Mouse (Mus musculus): ENCODE measurements around the gene Txlnb. TPM values are rescaled to one million over a fixed set of nuclear protein-coding genes. Genes with fewer than 3 reads are reported as not detected.

The Txlnb gene
- polyA plus RNA-seq (2014; fragmentation: Nextera tagmentation; extraction: Ambion mirVana): 5.8 TPM in 2 replicates

DNA sequence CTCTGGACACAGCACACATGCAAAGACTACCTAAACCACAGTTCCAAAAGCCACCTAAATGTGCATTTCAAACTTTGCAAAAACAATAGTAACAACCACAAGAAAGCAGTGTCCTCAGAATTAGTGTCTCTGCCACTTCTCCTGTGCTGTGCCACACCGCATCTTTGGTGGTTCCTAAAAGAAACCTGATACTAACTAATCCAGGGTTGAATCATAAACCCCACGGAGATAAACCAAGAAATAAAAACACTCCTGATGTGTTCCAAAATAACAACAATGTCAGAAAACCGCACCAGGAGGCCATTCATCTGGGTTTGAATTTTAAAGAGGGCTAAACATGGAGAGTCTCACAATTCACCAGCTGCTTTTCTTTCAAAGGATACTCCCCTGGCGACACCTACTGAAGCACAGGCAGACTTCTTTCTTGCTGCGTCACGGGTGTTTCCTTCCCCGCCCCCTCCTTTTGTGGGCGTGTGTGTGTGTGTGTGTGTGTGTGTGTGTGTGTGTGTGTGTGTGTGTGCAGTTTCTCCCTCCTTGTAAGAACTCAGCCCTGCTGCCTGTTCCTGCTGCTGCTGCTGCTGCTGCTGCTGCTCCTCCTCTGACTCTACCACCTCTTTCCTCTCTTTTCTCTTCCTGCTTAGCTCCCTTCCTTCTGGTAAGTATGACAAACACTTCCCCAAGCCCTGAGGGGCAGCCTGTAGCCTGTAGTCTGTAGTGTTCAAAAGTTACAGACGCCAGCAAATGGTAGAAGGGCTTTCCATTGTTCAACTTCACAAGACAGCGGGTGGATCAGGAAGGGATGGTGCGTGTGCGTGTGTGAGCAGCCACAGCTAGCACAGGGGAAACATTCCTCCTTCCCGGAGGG lies at the start of gene Txlnb:
Gene Txlnb (plus strand): TSS at position 460 of the 865 bp plus-strand sequence.
- Histone ChIP-seq H3K4me2 (peak within 1 kb of the TSS; percentile 46), H3K27me3 (ENCODE audit: control insufficient read depth, insufficient read depth, low read length) (no peaks in the 10 kb centered on the region), H3K4me3 (ENCODE audit: low read depth, low read length) (peak within 1 kb of the TSS; percentile 17), H3K9ac (ENCODE audit: low read length) (peak within 1 kb of the TSS; percentile 56), H3K36me3 (ENCODE audit: control insufficient read depth, insufficient read depth, low read length) (no peaks in the 10 kb centered on the region), H3K27ac (ENCODE audit: low read depth, low read length) (peak within 1 kb of the TSS; percentile 64), H3K9me3 (ENCODE audit: control insufficient read depth, low read length) (no peaks in the 10 kb centered on the region), H3K4me1 (ENCODE audit: control insufficient read depth, insufficient read depth, low read length) (peaks cover 8% of the 10 kb centered on the region; the same call in 1 of the 2 replicates)
- WGBS: 6% methylated on average over 13 of the region's 13 CpGs
- ATAC-seq (ENCODE audit: low FRiP score) (peak; percentile 88), DNase-seq (ENCODE audit: low spot score, missing footprints) (peak; percentile 97)

DNA sequence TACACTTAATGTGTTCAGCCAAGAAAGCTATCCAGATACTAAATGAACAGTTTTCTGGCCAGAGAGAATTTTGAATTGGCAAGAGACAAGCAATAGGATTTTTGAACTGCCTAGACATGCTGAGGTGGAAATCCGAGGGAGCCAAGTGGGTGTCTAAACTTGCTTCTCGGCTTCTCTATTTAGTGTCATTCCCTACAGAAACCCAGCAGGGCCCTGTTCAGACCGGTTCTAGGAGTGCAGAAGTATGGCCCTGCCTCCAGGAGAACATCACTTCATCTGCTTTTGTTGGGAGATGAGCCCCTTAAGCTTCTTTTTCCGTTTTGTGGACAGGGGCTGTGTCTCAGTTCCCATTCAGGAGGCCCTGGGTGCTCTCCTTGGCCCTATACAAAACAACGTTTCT lies 43.5 kb upstream of the Txlnb start:
- ATAC-seq (ENCODE audit: low FRiP score) (no peak), DNase-seq (ENCODE audit: low spot score, missing footprints) (peak; percentile 8)
- Histone ChIP-seq H3K27ac (ENCODE audit: low read depth, low read length) (no peak overlapping the region), H3K4me3 (ENCODE audit: low read depth, low read length) (no peak overlapping the region), H3K9me3 (ENCODE audit: control insufficient read depth, low read length) (peaks cover 2% of the 10 kb centered on the region; the same call in 1 of the 2 replicates), H3K4me1 (ENCODE audit: control insufficient read depth, insufficient read depth, low read length) (no peaks in the 10 kb centered on the region), H3K4me2 (no peak overlapping the region), H3K36me3 (ENCODE audit: control insufficient read depth, insufficient read depth, low read length) (no peaks in the 10 kb centered on the region), H3K9ac (ENCODE audit: low read length) (no peak overlapping the region), H3K27me3 (ENCODE audit: control insufficient read depth, insufficient read depth, low read length) (no peaks in the 10 kb centered on the region)
- WGBS: 75% methylated on average over 5 of the region's 5 CpGs

DNA sequence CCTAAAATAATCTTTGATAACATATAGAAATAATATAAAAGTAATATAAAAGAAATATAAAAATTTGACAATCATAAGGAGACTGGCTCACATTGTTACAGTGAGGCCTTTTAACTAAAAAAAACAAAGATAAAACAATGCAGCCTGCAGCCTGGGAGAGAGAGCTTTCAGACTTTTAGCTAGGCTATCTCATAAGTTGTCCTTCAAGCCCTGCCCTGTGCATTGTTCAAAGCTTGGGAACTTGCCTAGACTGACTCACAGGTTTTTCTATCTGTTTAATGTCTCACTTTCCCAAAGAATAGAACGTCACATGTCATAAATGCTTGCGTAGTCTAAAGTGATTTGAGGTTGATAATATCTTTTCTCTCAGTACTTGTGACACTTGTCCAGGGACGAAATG lies 36.3 kb upstream of the Txlnb start:
- Histone ChIP-seq H3K27ac (ENCODE audit: low read depth, low read length) (no peak overlapping the region), H3K4me1 (ENCODE audit: control insufficient read depth, insufficient read depth, low read length) (no peaks in the 10 kb centered on the region), H3K9me3 (ENCODE audit: control insufficient read depth, low read length) (peaks cover 2% of the 10 kb centered on the region; the same call in 1 of the 2 replicates), H3K4me2 (no peak overlapping the region), H3K9ac (ENCODE audit: low read length) (no peak overlapping the region), H3K27me3 (ENCODE audit: control insufficient read depth, insufficient read depth, low read length) (no peaks in the 10 kb centered on the region), H3K4me3 (ENCODE audit: low read depth, low read length) (no peak overlapping the region), H3K36me3 (ENCODE audit: control insufficient read depth, insufficient read depth, low read length) (no peaks in the 10 kb centered on the region)
- no peak for ATAC-seq (ENCODE audit: low FRiP score)
- 92% methylated on average over 3 of the region's 3 CpGs for WGBS
- no peak for DNase-seq (ENCODE audit: low spot score, missing footprints)

- H3K27me3 ChIP-seq (ENCODE audit: control insufficient read depth, insufficient read depth, low read length): no peaks in the 10 kb centered on the region
- WGBS: 69% methylated on average over 9 of the region's 9 CpGs
- H3K9ac ChIP-seq (ENCODE audit: low read length): no peak overlapping the region
- ATAC-seq (ENCODE audit: low FRiP score): no peak
- no peaks in the 10 kb centered on the region; the same call in 1 of the 2 replicates for H3K9me3 ChIP-seq (ENCODE audit: control insufficient read depth, low read length)
- no peak for DNase-seq (ENCODE audit: low spot score, missing footprints)
- H3K4me1 ChIP-seq (ENCODE audit: control insufficient read depth, insufficient read depth, low read length): no peaks in the 10 kb centered on the region
- H3K27ac ChIP-seq (ENCODE audit: low read depth, low read length): no peak overlapping the region
- H3K36me3 ChIP-seq (ENCODE audit: control insufficient read depth, insufficient read depth, low read length): no peaks in the 10 kb centered on the region
- H3K4me3 ChIP-seq (ENCODE audit: low read depth, low read length): no peak overlapping the region
- H3K4me2 ChIP-seq: no peak overlapping the region
Observed at GRCm38 (mm10) chr10:17760750-17761613, 35.0 kb upstream of the Txlnb start.

- H3K27ac ChIP-seq (ENCODE audit: low read depth, low read length): no peak overlapping the region
Observed at GRCm38 (mm10) chr10:17761652-17762051, 34.4 kb upstream of the Txlnb start.

GRCm38 (mm10) chr10:17762946-17763345 lies 33.1 kb upstream of the Txlnb start:
- Histone ChIP-seq H3K4me1 (ENCODE audit: control insufficient read depth, insufficient read depth, low read length) (no peaks in the 10 kb centered on the region), H3K36me3 (ENCODE audit: control insufficient read depth, insufficient read depth, low read length) (no peaks in the 10 kb centered on the region), H3K9ac (ENCODE audit: low read length) (no peak overlapping the region), H3K4me2 (no peak overlapping the region), H3K27me3 (ENCODE audit: control insufficient read depth, insufficient read depth, low read length) (no peaks in the 10 kb centered on the region), H3K4me3 (ENCODE audit: low read depth, low read length) (no peak overlapping the region), H3K9me3 (ENCODE audit: control insufficient read depth, low read length) (no peaks in the 10 kb centered on the region), H3K27ac (ENCODE audit: low read depth, low read length) (no peak overlapping the region)
- no peak for DNase-seq (ENCODE audit: low spot score, missing footprints)
- 94% methylated on average over 8 of the region's 8 CpGs for WGBS
- no peak for ATAC-seq (ENCODE audit: low FRiP score)

More at GRCm38 (mm10) chr10:17761652-17762051, 34.4 kb upstream of the Txlnb start:
- H3K4me2 ChIP-seq: no peak overlapping the region
- ATAC-seq (ENCODE audit: low FRiP score) (no peak), DNase-seq (ENCODE audit: low spot score, missing footprints) (no peak)
- H3K4me1 ChIP-seq (ENCODE audit: control insufficient read depth, insufficient read depth, low read length): no peaks in the 10 kb centered on the region
- no peaks in the 10 kb centered on the region for H3K36me3 ChIP-seq (ENCODE audit: control insufficient read depth, insufficient read depth, low read length)
- no peak overlapping the region for H3K4me3 ChIP-seq (ENCODE audit: low read depth, low read length)
- WGBS: 96% methylated on average over 1 of the region's 1 CpGs
- H3K9ac ChIP-seq (ENCODE audit: low read length): no peak overlapping the region
- H3K27me3 ChIP-seq (ENCODE audit: control insufficient read depth, insufficient read depth, low read length): no peaks in the 10 kb centered on the region
- H3K9me3 ChIP-seq (ENCODE audit: control insufficient read depth, low read length): no peaks in the 10 kb centered on the region

DNA sequence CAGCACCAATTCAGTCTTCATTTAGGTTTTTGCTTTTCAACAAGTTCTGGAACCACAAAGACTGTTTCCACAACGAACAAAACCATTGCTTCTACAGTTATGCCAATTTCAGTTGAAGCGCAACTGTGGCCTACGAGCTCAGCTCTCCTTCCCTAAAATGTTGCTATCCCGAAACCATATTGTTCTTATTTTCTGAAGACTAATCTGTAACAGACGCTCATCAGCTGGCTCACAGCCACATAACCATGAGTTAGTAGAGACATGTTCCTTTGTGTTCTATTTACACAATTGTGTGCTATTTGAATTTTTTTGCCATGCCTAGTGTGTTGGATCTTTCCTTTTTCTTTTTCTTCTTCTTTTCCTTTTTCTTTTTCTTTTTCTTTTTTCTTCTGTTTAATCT lies 26.2 kb upstream of the Txlnb start:
- Histone ChIP-seq H3K9me3 (ENCODE audit: control insufficient read depth, low read length) (no peaks in the 10 kb centered on the region; the same call in 1 of the 2 replicates), H3K9ac (ENCODE audit: low read length) (no peak overlapping the region), H3K4me3 (ENCODE audit: low read depth, low read length) (no peak overlapping the region), H3K27ac (ENCODE audit: low read depth, low read length) (no peak overlapping the region), H3K36me3 (ENCODE audit: control insufficient read depth, insufficient read depth, low read length) (no peaks in the 10 kb centered on the region), H3K4me1 (ENCODE audit: control insufficient read depth, insufficient read depth, low read length) (no peaks in the 10 kb centered on the region), H3K4me2 (no peak overlapping the region), H3K27me3 (ENCODE audit: control insufficient read depth, insufficient read depth, low read length) (no peaks in the 10 kb centered on the region)
- WGBS: 80% methylated on average over 5 of the region's 5 CpGs
- DNase-seq (ENCODE audit: low spot score, missing footprints) (no peak), ATAC-seq (ENCODE audit: low FRiP score) (no peak)

- no peak overlapping the region for H3K4me2 ChIP-seq
- H3K36me3 ChIP-seq (ENCODE audit: control insufficient read depth, insufficient read depth, low read length): no peaks in the 10 kb centered on the region
- H3K27ac ChIP-seq (ENCODE audit: low read depth, low read length): no peak overlapping the region
- no peaks in the 10 kb centered on the region; the same call in 1 of the 2 replicates for H3K9me3 ChIP-seq (ENCODE audit: control insufficient read depth, low read length)
- H3K9ac ChIP-seq (ENCODE audit: low read length): no peak overlapping the region
- ATAC-seq (ENCODE audit: low FRiP score): no peak
- H3K4me3 ChIP-seq (ENCODE audit: low read depth, low read length): no peak overlapping the region
- no peak for DNase-seq (ENCODE audit: low spot score, missing footprints)
- WGBS: 88% methylated on average over 10 of the region's 10 CpGs
- no peaks in the 10 kb centered on the region for H3K4me1 ChIP-seq (ENCODE audit: control insufficient read depth, insufficient read depth, low read length)
- no peaks in the 10 kb centered on the region for H3K27me3 ChIP-seq (ENCODE audit: control insufficient read depth, insufficient read depth, low read length)
Observed at GRCm38 (mm10) chr10:17772364-17772763, 23.7 kb upstream of the Txlnb start.

DNA sequence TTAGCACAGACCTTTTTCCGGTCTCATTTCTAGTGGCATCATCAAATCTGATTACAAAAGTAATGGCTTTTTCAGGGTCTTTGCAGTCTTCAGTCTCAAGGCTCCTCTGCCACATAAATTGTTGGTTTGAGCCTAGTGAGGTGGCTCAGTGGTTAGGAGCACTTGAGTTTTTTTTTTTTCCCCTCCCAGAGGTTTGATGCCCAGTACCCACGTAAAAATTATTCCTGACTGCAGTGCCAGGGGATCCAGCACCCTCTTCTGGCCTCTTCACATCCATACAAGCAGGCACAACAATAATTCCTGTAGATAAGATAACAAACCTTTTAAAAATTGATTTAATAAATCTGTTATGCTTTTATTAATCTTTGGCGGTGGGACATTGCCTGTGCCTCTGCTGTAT lies 21.7 kb upstream of the Txlnb start:
- Histone ChIP-seq H3K36me3 (ENCODE audit: control insufficient read depth, insufficient read depth, low read length) (no peaks in the 10 kb centered on the region), H3K27me3 (ENCODE audit: control insufficient read depth, insufficient read depth, low read length) (no peaks in the 10 kb centered on the region), H3K4me1 (ENCODE audit: control insufficient read depth, insufficient read depth, low read length) (no peaks in the 10 kb centered on the region), H3K27ac (ENCODE audit: low read depth, low read length) (no peak overlapping the region), H3K9ac (ENCODE audit: low read length) (no peak overlapping the region), H3K9me3 (ENCODE audit: control insufficient read depth, low read length) (no peaks in the 10 kb centered on the region; the same call in 1 of the 2 replicates), H3K4me3 (ENCODE audit: low read depth, low read length) (no peak overlapping the region), H3K4me2 (no peak overlapping the region)
- 88% methylated on average over 3 of the region's 3 CpGs for WGBS
- no peak for ATAC-seq (ENCODE audit: low FRiP score)
- no peak for DNase-seq (ENCODE audit: low spot score, missing footprints)
